Mouse (Mus musculus): Measurements from ENCODE around the gene Osbpl9.

The Osbpl9 gene

GRCm38 (mm10) chr4:109025061-109025460 is 177.0 kb downstream of the Osbpl9 start:
- DNase-seq, result no peak

GRCm38 (mm10) chr4:109021976-109022375 is 180.1 kb downstream of the Osbpl9 start:
- no peak for DNase-seq

- no peak for DNase-seq
Measured at GRCm38 (mm10) chr4:109019301-109019700, 182.8 kb downstream of the Osbpl9 start.

- no peak for DNase-seq
Measured at GRCm38 (mm10) chr4:109017441-109017840, 184.6 kb downstream of the Osbpl9 start.

- DNase-seq, result no peak
Measured at GRCm38 (mm10) chr4:109014091-109014490, 188.0 kb downstream of the Osbpl9 start.

Data from retina, postnatal 1 day (tissue).